Mouse (Mus musculus) MEL (cell line): ENCODE measurements around the gene Mllt11. TPM values are rescaled to one million over a fixed set of nuclear protein-coding genes. Genes with fewer than 3 reads are reported as not detected.

Source experiments
- DNase-seq: peaks from one replicate; pipeline ENCODE4 v3.0.0; 2011; ENCODE audit warnings: low read depth, low spot score
- H3K27ac ChIP-seq: 2 replicates; pipeline ENCODE4 v1.5.1; 2012; ENCODE audit warnings: low read depth, mild to moderate bottlenecking, control low read depth, low read length, moderate library complexity; ENCODE audit not compliant: control insufficient read depth
- H3K27me3 ChIP-seq, 2 experiments: fragments of 150-350 bp in 1 of 2; sonication (generic) in 1 of 2; 2 replicates each; pipeline ENCODE4 v1.6.1; 2012; ENCODE audit warnings: low read length in 2 of 2, mild to moderate bottlenecking in 2 of 2, improper control_type of control experiment in 1 of 2, moderate library complexity in 1 of 2; ENCODE audit not compliant: insufficient read depth in 2 of 2, control insufficient read depth in 1 of 2
- H3K36me3 ChIP-seq, 2 experiments: 2 replicates each; pipeline ENCODE4 v1.6.1; 2012 to 2014; ENCODE audit warnings: low read length in 2 of 2, improper control_type of control experiment in 1 of 2, inconsistent platforms in 1 of 2, mild to moderate bottlenecking in 1 of 2; ENCODE audit not compliant: insufficient read depth in 2 of 2, control insufficient read depth in 1 of 2
- H3K4me1 ChIP-seq, 2 experiments: fragments of 150-350 bp in 1 of 2; sonication (generic) in 1 of 2; 2 replicates each; pipeline ENCODE4 v1.6.1; 2012; ENCODE audit warnings: low read length in 2 of 2, improper control_type of control experiment in 1 of 2, mild to moderate bottlenecking in 1 of 2; ENCODE audit not compliant: insufficient read depth in 2 of 2, control insufficient read depth in 1 of 2
- H3K4me3 ChIP-seq, 2 experiments: fragments of 150-350 bp in 1 of 2; sonication (generic) in 1 of 2; 2 replicates each; pipeline ENCODE4 v1.5.1; 2012; ENCODE audit warnings: low read depth in 2 of 2, low read length in 2 of 2, mild to moderate bottlenecking in 2 of 2, moderate library complexity in 2 of 2, control low read depth in 1 of 2, improper control_type of control experiment in 1 of 2; ENCODE audit not compliant: control insufficient read depth in 1 of 2, insufficient read depth in 1 of 2
- H3K79me2 ChIP-seq: 2 replicates; pipeline ENCODE4 v1.6.1; 2012; ENCODE audit warnings: mild to moderate bottlenecking, low read length, moderate library complexity; ENCODE audit not compliant: control insufficient read depth, poor library complexity, insufficient read depth
- H3K9ac ChIP-seq: 2 replicates; pipeline ENCODE4 v1.6.1; 2012; ENCODE audit warnings: low read depth, mild to moderate bottlenecking, control low read depth, low read length, moderate library complexity; ENCODE audit not compliant: control insufficient read depth, poor library complexity, severe bottlenecking
- H3K9me3 ChIP-seq: fragments of 150-350 bp; sonication (generic); replicated peaks from 2 replicates; pipeline ENCODE4 v1.6.1; 2012; ENCODE audit warnings: mild to moderate bottlenecking, low read length, improper control_type of control experiment, moderate library complexity; ENCODE audit not compliant: insufficient read depth
- CHD1 ChIP-seq: IDR thresholded peaks from 2 replicates; pipeline ENCODE4 v1.6.1; 2012; ENCODE audit warnings: low read depth, mild to moderate bottlenecking, inconsistent platforms, low read length, improper control_type of control experiment
- EP300 ChIP-seq, 2 experiments: IDR thresholded peaks; 2 replicates each; pipeline ENCODE4 v1.6.1; 2011; ENCODE audit warnings: improper control_type of control experiment in 2 of 2, low read length in 2 of 2, low read depth in 1 of 2, mild to moderate bottlenecking in 1 of 2
- GABPA ChIP-seq: IDR thresholded peaks from 2 replicates; pipeline ENCODE4 v1.6.1; 2012; ENCODE audit warnings: low read depth, mild to moderate bottlenecking, inconsistent platforms, low read length, improper control_type of control experiment, moderate library complexity
- MAZ ChIP-seq: IDR thresholded peaks from 2 replicates; pipeline ENCODE4 v1.6.1; 2012; ENCODE audit warnings: low read depth, mild to moderate bottlenecking, inconsistent platforms, low read length, improper control_type of control experiment
- MXI1 ChIP-seq: IDR thresholded peaks from 2 replicates; pipeline ENCODE4 v1.6.1; 2011; ENCODE audit warnings: mild to moderate bottlenecking, low read depth, low read length, improper control_type of control experiment
- POLR2A ChIP-seq, 2 experiments: IDR thresholded peaks; 2 replicates each; pipeline ENCODE4 v1.6.1; 2011 to 2012; ENCODE audit warnings: low read length in 2 of 2, mild to moderate bottlenecking in 2 of 2, control low read depth in 1 of 2, improper control_type of control experiment in 1 of 2, low read depth in 1 of 2, moderate library complexity in 1 of 2; ENCODE audit not compliant: control insufficient read depth in 1 of 2, insufficient read depth in 1 of 2, poor library complexity in 1 of 2
- SMC3 ChIP-seq: IDR thresholded peaks from 2 replicates; pipeline ENCODE4 v1.6.1; 2011; ENCODE audit warnings: low read depth, low read length, improper control_type of control experiment
- TBP ChIP-seq: IDR thresholded peaks from 2 replicates; pipeline ENCODE4 v1.8.0; 2011; ENCODE audit warnings: low read depth, low read length, improper control_type of control experiment
- TCF12 ChIP-seq: IDR thresholded peaks from 2 replicates; pipeline ENCODE4 v1.6.1; 2014; ENCODE audit warnings: low read depth, mild to moderate bottlenecking, inconsistent platforms, low read length, improper control_type of control experiment, moderate library complexity
- UBTF ChIP-seq: IDR thresholded peaks from 2 replicates; pipeline ENCODE4 v1.6.1; 2012; ENCODE audit warnings: low read depth, mild to moderate bottlenecking, inconsistent platforms, low read length, improper control_type of control experiment, moderate library complexity, borderline replicate concordance; ENCODE audit not compliant: insufficient read depth
- USF2 ChIP-seq, 2 experiments: IDR thresholded peaks; 2 replicates each; pipeline ENCODE4 v1.6.1; 2011 to 2012; ENCODE audit warnings: improper control_type of control experiment in 2 of 2, low read length in 2 of 2, borderline replicate concordance in 1 of 2, inconsistent platforms in 1 of 2, low read depth in 1 of 2, mild to moderate bottlenecking in 1 of 2; ENCODE audit not compliant: insufficient read depth in 1 of 2
- ZMIZ1 ChIP-seq: IDR thresholded peaks from 2 replicates; pipeline ENCODE4 v1.6.1; 2012; ENCODE audit warnings: low read depth, mild to moderate bottlenecking, inconsistent platforms, low read length, improper control_type of control experiment, moderate library complexity
- polyA plus RNA-seq, 2 experiments: library from polyadenylated mRNA; stranded (reverse) in 1 of 2; unstranded in 1 of 2; fragments of >175 nt in 1 of 2; fragments of >200 nt in 1 of 2; gene quantifications; 2 replicates each; pipeline versions ENCODE4 v1.2.1 to v1.2.4; 2012; ENCODE audit warnings: low replicate concordance in 2 of 2, low read depth in 1 of 2; ENCODE audit not compliant: insufficient read length in 2 of 2, insufficient read depth in 1 of 2, missing spikeins in 1 of 2
- total RNA-seq: library from RNA; depleted of rRNA; stranded (reverse); fragments of 300-350 nt; gene quantifications from 2 replicates; pipeline ENCODE4 v1.2.3, GENCODE M21; 2012

The Mllt11 gene
- total and polyA plus RNA-seq, 3 experiments: 7.3 to 24.6 TPM; not detected in 1

DNA sequence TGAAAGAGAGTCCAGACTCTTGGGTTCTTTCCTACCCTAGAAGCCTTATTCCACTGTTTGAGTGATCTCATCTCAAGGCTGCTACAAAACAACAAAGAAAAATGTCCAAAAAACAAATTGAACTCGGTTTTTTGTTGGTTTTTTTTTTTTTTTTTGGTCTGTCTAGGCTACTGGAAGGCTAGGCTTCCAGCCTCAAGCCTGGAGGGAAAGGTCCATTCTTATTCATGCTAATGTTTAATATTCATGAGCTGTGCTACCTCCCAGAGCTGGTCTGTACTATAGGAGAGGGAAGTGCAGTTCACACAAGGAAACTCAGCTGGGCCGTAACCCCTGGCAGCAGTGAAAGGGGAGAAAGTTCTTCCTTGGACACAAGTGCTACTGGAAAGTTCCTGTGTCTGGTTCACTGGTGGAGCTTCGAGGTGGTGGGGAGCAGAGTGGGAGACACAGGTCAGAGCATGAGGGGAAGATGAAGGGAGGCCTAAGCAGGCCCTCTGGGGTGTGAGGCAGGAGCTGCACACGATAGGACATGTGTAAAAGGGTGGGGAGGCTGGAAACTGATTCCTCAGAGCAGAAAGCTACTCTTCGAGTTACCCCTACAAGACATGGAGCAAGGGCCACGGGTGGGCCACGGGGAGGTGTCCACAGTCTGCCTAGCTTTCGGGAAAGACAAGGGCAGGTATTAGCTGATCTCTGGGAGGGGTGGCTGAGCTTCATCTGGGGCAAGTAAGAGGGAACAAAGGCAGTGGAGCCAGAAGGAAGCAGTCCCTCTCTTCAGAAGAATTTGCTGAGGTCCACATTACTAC is 1.3 kb downstream of the Mllt11 start:
- peak overlapping the region; percentile 66 to 73 for H3K4me3 ChIP-seq
- H3K27ac ChIP-seq: peak overlapping the region; percentile 92
- peaks cover 20 to 28% of the 10 kb centered on the region in 2 experiments for H3K4me1 ChIP-seq
- TF ChIP-seq TBP: peak; percentile 33; the same call in 1 of the 2 replicates
- no peak for TF ChIP-seq GABPA
- peaks cover 65% of the 10 kb centered on the region for H3K79me2 ChIP-seq
- H3K9ac ChIP-seq: peak overlapping the region; percentile 84
- peaks cover 37% of the 10 kb centered on the region in 2 experiments for H3K36me3 ChIP-seq
- no peaks in the 10 kb centered on the region for H3K27me3 ChIP-seq
- no peaks in the 10 kb centered on the region for H3K9me3 ChIP-seq
- peak; percentile 87 for DNase-seq

- H3K9ac ChIP-seq: peak overlapping the region; percentile 84
- peak overlapping the region; percentile 66 to 73 for H3K4me3 ChIP-seq
- peak overlapping the region; percentile 92 for H3K27ac ChIP-seq
- peaks cover 20 to 28% of the 10 kb centered on the region in 2 experiments for H3K4me1 ChIP-seq
- no peaks in the 10 kb centered on the region for H3K27me3 ChIP-seq
- no peaks in the 10 kb centered on the region for H3K9me3 ChIP-seq
- peak; percentile 80 for DNase-seq
- TF ChIP-seq POLR2A (IDR thresholded peaks at IDR 0.05; ENCODE audit: control insufficient read depth in 1 of 2, insufficient read depth in 1 of 2, low read depth in 1 of 2, low read length in 2 of 2, poor library complexity in 1 of 2) (peak in 1 of 2 experiments; percentile 69; a peak in 2 of 4 replicates), TBP (peak; percentile 67; the same call in 1 of the 2 replicates), UBTF (0 out of 2 replicates have a peak, but pooled peaks have one; percentile 73), EP300 (IDR thresholded peaks at IDR 0.05; ENCODE audit: low read depth in 1 of 2, low read length in 2 of 2) (no peak), MAZ (no peak)
- TF ChIP-seq, all 39 proteins: peak for 3
- Histone ChIP-seq H3K79me2 (peaks cover 67% of the 10 kb centered on the region), H3K36me3 (peaks cover 30 to 37% of the 10 kb centered on the region in 2 experiments)
These were observed 2.0 kb downstream of the Mllt11 start for GRCm38 (mm10) chr3:95229781-95230494.

DNA sequence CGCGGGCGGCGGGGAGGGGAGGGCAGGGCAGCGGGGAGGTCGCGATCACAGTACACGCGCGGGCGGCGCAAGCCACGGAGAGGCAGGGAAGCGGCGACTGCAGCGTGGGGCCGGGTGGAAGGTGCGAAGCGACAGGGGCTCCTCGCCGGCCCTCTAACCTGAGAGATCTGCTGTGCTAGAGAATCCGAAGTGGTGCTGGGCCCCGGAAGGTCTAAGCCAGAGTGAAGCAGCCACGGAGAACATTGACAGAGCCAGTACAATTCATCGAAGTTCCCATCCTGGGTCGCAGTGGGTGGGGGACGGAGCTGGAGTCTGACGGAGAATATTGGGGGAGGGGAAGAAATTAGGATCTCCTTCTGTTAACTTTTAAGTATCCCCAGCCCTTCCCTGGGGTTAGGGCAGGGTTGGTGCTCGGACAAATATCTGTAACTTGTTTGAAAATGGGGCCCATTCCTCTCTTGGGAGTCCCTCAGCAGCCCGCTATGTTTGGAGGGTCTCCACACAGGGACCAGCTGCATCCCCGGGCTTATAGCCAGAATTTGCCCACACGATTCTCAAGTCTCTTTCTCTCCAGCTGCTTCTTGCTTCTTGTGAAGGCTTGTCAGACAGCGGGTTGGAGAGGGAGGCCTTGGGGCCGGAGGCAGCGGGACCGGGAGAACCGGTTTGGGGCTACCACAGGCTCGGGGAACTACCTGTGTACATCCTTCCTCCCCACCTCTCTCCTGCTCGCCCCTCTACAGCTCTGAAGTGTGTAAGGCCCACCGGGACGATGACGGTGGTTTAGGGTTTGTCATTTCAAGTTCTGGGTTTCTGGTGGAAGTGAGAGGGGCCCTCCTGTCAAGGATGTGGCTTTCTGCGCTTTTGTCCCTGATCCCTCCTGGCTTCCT is 2.8 kb downstream of the Mllt11 start:
- TF ChIP-seq CHD1 (no peak), ZMIZ1 (no peak), TBP (peak; percentile 61; the same call in 1 of the 2 replicates), SMC3 (no peak), USF2 (IDR thresholded peaks at IDR 0.05; ENCODE audit: borderline replicate concordance in 1 of 2, insufficient read depth in 1 of 2, low read depth in 1 of 2, low read length in 2 of 2) (no peak), TCF12 (no peak), UBTF (peak; percentile 34; the same call in 1 of the 2 replicates), MXI1 (no peak)
- TF ChIP-seq, all 39 proteins: peak for 2
- no peaks in the 10 kb centered on the region for H3K9me3 ChIP-seq
- peak; percentile 88 for DNase-seq
- H3K9ac ChIP-seq: peak overlapping the region; percentile 81
- H3K4me1 ChIP-seq: peaks cover 20 to 28% of the 10 kb centered on the region in 2 experiments
- no peaks in the 10 kb centered on the region for H3K27me3 ChIP-seq
- H3K79me2 ChIP-seq: peaks cover 67% of the 10 kb centered on the region
- peaks cover 22 to 37% of the 10 kb centered on the region in 2 experiments for H3K36me3 ChIP-seq
- peak overlapping the region; percentile 66 to 73 for H3K4me3 ChIP-seq
- peak overlapping the region; percentile 77 for H3K27ac ChIP-seq
